26 mouse cellular contexts compared by ENCODE assay signal in genomic region chr1:21331161-21331560, GRCm38 (mm10). TPM values are rescaled to one million over a fixed set of nuclear protein-coding genes. Genes with fewer than 3 reads are reported as not detected.
"Had no signal": no experiment of that assay in that cellular context is flagged by ENCODE, and none has a peak within 500 bp of the region (broad histone marks: within the 10 kb centered on the region; RNA-seq: fewer than 3 reads in every experiment).

No protein-coding gene starts in this region.

RNA-seq across cellular contexts. Expression of gene Khdc1a, which starts 18.3 kb away (rescaled TPM):
- polyA plus RNA-seq: heart, embryonic 10.5 days; heart, embryonic 11.5 days; heart, embryonic 12.5 days; heart, embryonic 14.5 days; heart, postnatal 0 days; hindbrain, embryonic 10.5 days; hindbrain, embryonic 12.5 days; hindbrain, embryonic 13.5 days; hindbrain, embryonic 14.5 days; hindbrain, embryonic 15.5 days; hindbrain, embryonic 16.5 days; hindbrain, postnatal 0 days; intestine, embryonic 14.5 days; intestine, embryonic 15.5 days; intestine, embryonic 16.5 days; intestine, postnatal 0 days; kidney, embryonic 14.5 days; kidney, embryonic 15.5 days; kidney, embryonic 16.5 days; kidney, postnatal 0 days; large intestine, adult 2 months had no signal

RNA-seq across cellular contexts. Expression of gene Khdc1c, which starts 37.0 kb away (rescaled TPM):
- polyA plus RNA-seq: heart, embryonic 10.5 days; heart, embryonic 11.5 days; heart, embryonic 12.5 days; heart, embryonic 13.5 days; heart, embryonic 14.5 days; heart, embryonic 15.5 days; heart, embryonic 16.5 days; heart, postnatal 0 days; hindbrain, embryonic 10.5 days; hindbrain, embryonic 12.5 days; hindbrain, embryonic 13.5 days; hindbrain, embryonic 14.5 days; hindbrain, embryonic 15.5 days; hindbrain, embryonic 16.5 days; hindbrain, postnatal 0 days; inflammation-experienced regulatory T-cells, adult 6 months; intestine, embryonic 14.5 days; intestine, embryonic 15.5 days; intestine, embryonic 16.5 days; intestine, postnatal 0 days; kidney, adult 2 months; kidney, embryonic 14.5 days; kidney, embryonic 15.5 days; kidney, embryonic 16.5 days; kidney, postnatal 0 days; large intestine, adult 2 months had no signal

RNA-seq across cellular contexts. Expression of gene Khdc1b, which starts 52.2 kb away (rescaled TPM):
- polyA plus RNA-seq: heart, embryonic 11.5 days; heart, embryonic 12.5 days; heart, embryonic 13.5 days; heart, embryonic 14.5 days; heart, postnatal 0 days; hindbrain, embryonic 10.5 days; hindbrain, embryonic 13.5 days; hindbrain, embryonic 16.5 days; hindbrain, postnatal 0 days; intestine, embryonic 15.5 days; kidney, adult 2 months; kidney, embryonic 15.5 days; kidney, embryonic 16.5 days; large intestine, adult 2 months had no signal
